Mouse (Mus musculus) B cell, adult (primary cell): Measurements from ENCODE around the gene Wdr24. TPM values are rescaled to one million over a fixed set of nuclear protein-coding genes. Genes with fewer than 3 reads are reported as not detected.

Source experiments
- total RNA-seq: library from RNA; stranded (reverse); gene quantifications from 4 replicates; pipeline ENCODE4 v1.2.4, GENCODE M21; 2023; ENCODE audit not compliant: inconsistent age

Wdr24 gene
- 17.0 to 23.5 TPM (median 22.7 TPM) in 4 replicates for total RNA-seq

GRCm38 (mm10) chr17:25823452-25823851 is at the start of gene Wdr24:
Wdr24 (plus strand) TSS chr17:25823627.

DNA sequence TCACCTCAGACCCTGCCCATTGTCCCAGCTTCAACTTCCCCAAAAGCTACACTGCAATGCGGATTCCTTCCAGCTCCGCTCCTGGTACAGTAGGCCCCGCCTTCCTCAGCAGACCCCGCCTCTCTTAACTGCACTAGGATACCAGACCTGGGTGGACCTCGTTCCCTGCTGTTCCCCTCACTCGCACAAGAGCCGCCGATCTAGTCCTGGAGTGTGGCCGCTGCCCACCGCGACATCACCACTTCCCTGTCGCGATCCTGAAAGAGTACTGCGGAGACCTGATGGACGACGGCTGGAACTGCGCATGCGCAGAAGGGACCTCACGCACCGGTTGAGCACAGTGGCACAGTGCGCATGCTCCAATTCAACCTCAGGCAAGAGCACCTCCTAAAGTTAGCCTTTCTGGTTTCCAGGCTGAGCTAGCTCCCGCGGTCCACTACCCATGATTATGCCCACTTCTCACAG is 38.1 kb upstream of the Wdr24 start, which contains the start of gene Haghl:
Gene Haghl, minus strand, starts transcription at position 393 of the 465 bp plus-strand sequence.

GRCm38 (mm10) chr17:25786280-25786679 is 37.1 kb upstream of the Wdr24 start, which contains the start of gene Ccdc78:
Ccdc78 (plus strand) TSS chr17:25786580.

DNA sequence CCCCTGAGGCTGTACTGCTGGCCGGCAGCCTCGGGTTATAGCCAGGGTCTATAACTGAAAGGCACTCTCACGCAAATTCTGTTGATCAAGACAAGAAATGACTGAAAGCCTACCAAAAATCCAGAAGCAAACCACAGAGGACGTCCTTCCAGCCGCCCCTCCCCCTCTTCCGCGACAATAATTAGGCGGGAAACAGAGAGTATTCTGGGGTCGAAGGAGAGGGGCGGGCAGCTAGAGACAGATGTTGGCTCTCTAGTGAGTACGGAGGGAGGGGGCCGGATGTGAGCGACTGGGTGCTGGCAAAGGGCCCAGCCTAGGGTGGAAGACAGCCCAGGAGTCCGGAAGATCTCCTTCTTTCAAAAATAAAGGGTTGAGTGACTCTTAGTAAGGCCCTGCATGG is 30.8 kb upstream of the Wdr24 start, which contains the start of gene Fam173a:
Gene Fam173a, minus strand, starts transcription at position 287 of the 400 bp plus-strand sequence.

GRCm38 (mm10) chr17:25795609-25796092 is 27.8 kb upstream of the Wdr24 start, which contains the start of gene AC134908.4:
AC134908.4 (minus strand) TSS chr17:25795659.

GRCm38 (mm10) chr17:25796951-25797369 is 26.5 kb upstream of the Wdr24 start, which contains the start of gene Metrn:
Metrn (minus strand) TSS chr17:25797136.

GRCm38 (mm10) chr17:25808789-25809605 is 14.4 kb upstream of the Wdr24 start, which contains the start of gene Fbxl16:
Fbxl16 (plus strand) TSS chr17:25809085.

DNA sequence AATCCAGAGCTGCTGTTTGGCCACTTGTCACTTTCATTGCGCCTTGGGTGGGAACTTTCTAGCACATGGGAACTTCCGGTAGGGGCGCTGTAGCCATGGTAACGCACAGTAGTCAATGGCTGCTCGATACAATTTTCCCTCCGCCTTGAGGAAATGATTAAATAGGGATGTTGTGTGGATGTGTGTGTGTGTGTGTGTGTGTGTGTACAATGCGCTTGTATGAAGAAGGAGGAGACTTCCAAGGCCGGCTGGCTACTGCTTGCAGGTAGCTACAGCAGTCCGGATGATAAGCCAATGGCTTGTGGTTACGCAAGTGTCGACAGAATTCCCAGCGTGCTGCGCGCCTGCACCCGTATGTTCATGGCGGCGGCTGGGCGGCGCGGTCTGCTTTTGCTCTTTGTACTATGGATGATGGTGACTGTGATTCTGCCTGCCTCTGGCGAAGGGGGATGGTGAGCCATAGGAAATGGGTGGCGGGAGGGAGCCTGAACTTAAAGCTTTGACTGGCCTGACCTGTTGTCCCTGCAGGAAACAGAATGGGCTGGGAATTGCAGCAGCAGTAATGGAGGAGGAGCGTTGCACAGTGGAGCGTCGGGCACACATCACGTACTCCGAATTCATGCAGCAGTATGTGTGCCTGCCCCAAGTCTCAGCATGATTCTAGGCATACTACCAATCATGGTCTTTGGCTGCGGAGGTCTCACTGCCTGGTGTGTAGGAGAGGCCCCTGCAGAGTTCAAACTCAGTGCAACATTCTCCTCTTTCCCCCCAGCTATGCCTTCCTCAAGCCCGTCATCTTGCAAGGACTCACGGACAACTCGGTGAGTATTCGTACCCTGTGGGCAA is 5.5 kb downstream of the Wdr24 start, which contains the start of gene Jmjd8:
Gene Jmjd8, plus strand, starts transcription at position 156 of the 846 bp plus-strand sequence.

DNA sequence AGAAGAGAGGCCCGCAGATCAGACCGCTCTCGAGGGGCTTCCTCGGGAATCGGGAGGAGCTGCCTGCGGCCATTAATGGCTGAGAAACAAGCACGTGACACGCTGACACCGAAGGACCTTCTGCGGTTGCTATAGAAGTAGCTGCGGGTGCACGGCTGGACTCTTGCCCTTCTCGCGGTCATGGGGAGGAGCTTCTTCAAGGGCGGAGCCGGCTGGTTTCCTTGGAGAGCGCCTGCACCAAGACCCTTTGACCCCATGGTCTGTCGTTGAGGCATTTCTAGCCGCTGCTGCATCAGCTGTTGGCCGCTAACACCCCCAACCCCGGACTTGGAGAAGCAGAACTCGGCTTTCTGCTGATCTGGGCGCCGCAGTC is 9.8 kb downstream of the Wdr24 start, which contains the start of gene Stub1:
Gene Stub1, minus strand, starts transcription at position 114 of the 373 bp plus-strand sequence.

DNA sequence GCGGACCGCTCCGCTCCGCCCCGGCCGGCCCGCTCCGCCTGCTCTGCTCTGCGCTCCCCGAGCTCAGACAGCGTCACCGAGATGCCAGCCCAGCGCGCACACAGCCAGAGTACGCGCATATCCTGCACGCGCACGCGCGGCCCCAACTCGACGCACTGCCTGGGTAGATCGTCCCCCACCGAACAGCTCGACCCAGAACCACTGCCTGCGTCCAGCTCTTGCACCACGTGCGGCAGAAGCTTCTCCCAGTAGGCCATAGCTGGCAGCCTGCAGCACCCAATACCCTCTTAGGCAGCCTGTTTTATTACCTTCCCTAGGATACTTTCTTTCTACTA is 13.6 kb downstream of the Wdr24 start, which contains the start of gene Rhbdl1:
Gene Rhbdl1, minus strand, starts transcription at position 220 of the 335 bp plus-strand sequence.

DNA sequence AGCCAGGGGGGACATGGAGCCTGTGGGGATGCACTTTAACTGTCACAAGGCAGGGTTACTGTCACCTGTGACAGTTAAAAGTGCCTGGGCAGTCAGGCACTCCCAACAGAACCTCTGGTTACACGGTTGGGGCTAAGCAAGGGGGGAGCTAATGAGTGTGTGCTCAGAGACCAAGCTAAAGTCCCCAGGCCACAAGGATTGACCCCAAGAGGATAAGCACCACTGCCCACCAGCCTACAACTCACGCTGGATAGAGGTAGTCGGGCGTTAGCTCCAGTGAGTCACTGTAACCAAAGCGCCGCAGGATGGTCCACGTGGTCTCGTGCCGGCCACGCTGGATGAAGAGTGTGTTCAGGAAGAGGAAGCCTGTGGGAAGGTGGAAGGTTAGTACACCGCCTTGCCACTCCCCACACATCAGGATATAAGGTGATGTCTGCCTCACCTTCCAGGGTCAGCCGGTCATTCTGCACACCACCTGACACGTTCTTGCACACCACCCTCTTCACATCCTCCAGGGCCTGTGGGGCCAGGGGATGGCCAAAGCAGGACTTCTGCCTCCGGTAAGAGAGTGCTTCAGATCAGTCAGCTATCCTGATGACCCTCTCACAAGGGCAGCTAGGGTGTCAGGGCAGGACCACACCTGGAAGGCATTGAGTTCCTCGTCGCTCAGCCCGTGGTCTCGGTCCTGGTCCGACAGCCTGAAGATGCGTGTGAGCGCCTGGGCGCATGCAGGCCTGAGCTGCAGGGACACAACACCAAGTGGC is 17.9 kb downstream of the Wdr24 start, which contains the start of gene Gm20683:
Gene Gm20683, minus strand, starts transcription at position 647 of the 764 bp plus-strand sequence.

GRCm38 (mm10) chr17:25844396-25844901 is 21.0 kb downstream of the Wdr24 start, which contains the start of gene Rhot2:
Rhot2 (minus strand) TSS chr17:25844851.

GRCm38 (mm10) chr17:25860832-25861703 is 37.6 kb downstream of the Wdr24 start, which contains the start of gene Wdr90:
Wdr90 (minus strand) TSS chr17:25861501.

GRCm38 (mm10) chr17:25868601-25869191 is 45.3 kb downstream of the Wdr24 start, which contains the start of gene Mcrip2:
Mcrip2 (minus strand) TSS chr17:25868764.

GRCm38 (mm10) chr17:25874721-25875170 is 51.3 kb downstream of the Wdr24 start, which contains the start of gene Mettl26:
Mettl26 (plus strand) TSS chr17:25875074.

